Mouse (Mus musculus): ENCODE data around the gene Lyl1. TPM values are rescaled to one million over a fixed set of nuclear protein-coding genes. Genes with fewer than 3 reads are reported as not detected.
A peak's percentile ranks its signal among the peaks of the same experiment; 100 is the strongest.
"Not testable (repeated sequence)": the region's sequence is repeated elsewhere in the genome, so short reads cannot be mapped to it uniquely, and the experiment has no call there.

The Lyl1 gene
- polyA plus RNA-seq, 1 experiment from 2014 or later, result 4.3 TPM

DNA sequence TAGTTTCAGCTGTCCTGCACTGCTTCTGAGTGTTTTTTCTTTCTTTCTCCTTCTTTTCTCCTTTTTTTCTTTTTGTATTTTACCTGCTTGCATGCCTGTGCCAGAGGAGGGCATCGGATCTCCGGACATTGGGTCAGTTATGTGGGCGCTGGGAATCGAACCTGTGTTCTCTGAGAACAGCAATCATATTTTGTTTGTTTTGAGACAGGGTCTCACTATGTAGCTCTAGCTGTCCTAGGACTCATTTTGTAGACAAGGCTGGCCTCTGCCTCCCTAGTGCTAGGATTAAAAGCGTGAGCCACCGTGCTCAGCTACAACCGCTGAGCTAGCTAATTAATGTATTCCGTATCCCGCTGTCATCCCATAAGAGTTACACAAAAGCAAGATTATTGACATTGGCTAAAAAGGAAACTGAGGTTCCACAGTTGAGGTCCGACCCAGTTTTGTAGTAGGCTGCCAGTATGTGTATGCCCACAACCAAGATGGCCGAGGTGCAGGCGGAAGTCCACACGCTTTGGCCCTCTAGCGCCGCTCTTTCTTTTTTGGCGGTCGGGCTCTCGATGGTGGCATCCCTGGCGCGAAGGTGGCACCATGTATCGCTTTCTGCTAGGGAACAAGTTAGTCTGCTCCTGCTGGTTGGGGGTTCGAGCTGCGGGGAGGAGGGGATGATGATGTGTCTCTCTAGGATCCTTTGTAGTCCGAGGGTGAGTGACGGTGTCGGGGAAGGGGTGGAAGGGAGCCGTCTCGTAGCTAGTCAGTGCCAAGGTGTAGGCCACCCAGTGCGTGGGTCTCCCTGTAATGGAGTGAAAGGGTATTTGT, 36.5 kb upstream of the Lyl1 start:
- DNase-seq (ENCODE audit: low spot score) (peak; percentile 92), ATAC-seq (replicated peaks; ENCODE audit: low FRiP score, low TSS enrichment, low read depth) (no peak; the same call in 1 of the 2 replicates)
- peaks cover 13% of the 10 kb centered on the region; the same call in 1 of the 2 replicates for H3K36me3 ChIP-seq (ENCODE audit: control insufficient read depth, insufficient read depth, low read length)
- peak overlapping the region; percentile 77 for H3K4me2 ChIP-seq (ENCODE audit: low read length)
- no peaks in the 10 kb centered on the region for H3K27me3 ChIP-seq (replicated peaks; ENCODE audit: control insufficient read depth, insufficient read depth, low read length)
- peak overlapping the region; percentile 93 for H3K27ac ChIP-seq (ENCODE audit: low read depth)
- H3K9me3 ChIP-seq (ENCODE audit: control insufficient read depth, low read length), result no peaks in the 10 kb centered on the region
- peak overlapping the region; percentile 77 for H3K9ac ChIP-seq (ENCODE audit: low read length)
- 2% methylated on average over 29 of the region's 29 CpGs for WGBS
- H3K4me1 ChIP-seq (replicated peaks; ENCODE audit: control insufficient read depth, insufficient read depth, low read length), result peaks cover 19% of the 10 kb centered on the region
- peak overlapping the region; percentile 96 for H3K4me3 ChIP-seq (ENCODE audit: low read depth, low read length)

GRCm38 (mm10) chr8:84665385-84665893, 35.8 kb upstream of the Lyl1 start:
- no peak for DNase-seq (ENCODE audit: low spot score)
- H3K27ac ChIP-seq (ENCODE audit: low read depth), result peak overlapping the region; percentile 93
- peak overlapping the region; percentile 77 for H3K4me2 ChIP-seq (ENCODE audit: low read length)
- peak overlapping the region; percentile 77 for H3K9ac ChIP-seq (ENCODE audit: low read length)
- H3K9me3 ChIP-seq (ENCODE audit: control insufficient read depth, low read length), result no peaks in the 10 kb centered on the region
- H3K36me3 ChIP-seq (ENCODE audit: control insufficient read depth, insufficient read depth, low read length), result peaks cover 18% of the 10 kb centered on the region
- 2% methylated on average over 14 of the region's 14 CpGs for WGBS
- H3K4me1 ChIP-seq (replicated peaks; ENCODE audit: control insufficient read depth, insufficient read depth, low read length), result peaks cover 13% of the 10 kb centered on the region
- no peaks in the 10 kb centered on the region for H3K27me3 ChIP-seq (replicated peaks; ENCODE audit: control insufficient read depth, insufficient read depth, low read length)
- ATAC-seq (replicated peaks; ENCODE audit: low FRiP score, low TSS enrichment, low read depth), result no peak
- H3K4me3 ChIP-seq (ENCODE audit: low read depth, low read length), result peak overlapping the region; percentile 96

- Histone ChIP-seq H3K9me3 (ENCODE audit: control insufficient read depth, low read length) (no peaks in the 10 kb centered on the region), H3K4me1 (replicated peaks; ENCODE audit: control insufficient read depth, insufficient read depth, low read length) (peaks cover 8% of the 10 kb centered on the region; the same call in 1 of the 2 replicates), H3K36me3 (ENCODE audit: control insufficient read depth, insufficient read depth, low read length) (peaks cover 36% of the 10 kb centered on the region), H3K27ac (ENCODE audit: low read depth) (no peak overlapping the region), H3K27me3 (replicated peaks; ENCODE audit: control insufficient read depth, insufficient read depth, low read length) (no peaks in the 10 kb centered on the region), H3K4me3 (ENCODE audit: low read depth, low read length) (no peak overlapping the region), H3K4me2 (ENCODE audit: low read length) (no peak overlapping the region), H3K9ac (ENCODE audit: low read length) (no peak overlapping the region)
- no peak for DNase-seq (ENCODE audit: low spot score)
- 66% methylated on average over 1 of the region's 1 CpGs for WGBS
- no peak for ATAC-seq (replicated peaks; ENCODE audit: low FRiP score, low TSS enrichment, low read depth)
Measured at GRCm38 (mm10) chr8:84668081-84668480, 33.2 kb upstream of the Lyl1 start.

DNA sequence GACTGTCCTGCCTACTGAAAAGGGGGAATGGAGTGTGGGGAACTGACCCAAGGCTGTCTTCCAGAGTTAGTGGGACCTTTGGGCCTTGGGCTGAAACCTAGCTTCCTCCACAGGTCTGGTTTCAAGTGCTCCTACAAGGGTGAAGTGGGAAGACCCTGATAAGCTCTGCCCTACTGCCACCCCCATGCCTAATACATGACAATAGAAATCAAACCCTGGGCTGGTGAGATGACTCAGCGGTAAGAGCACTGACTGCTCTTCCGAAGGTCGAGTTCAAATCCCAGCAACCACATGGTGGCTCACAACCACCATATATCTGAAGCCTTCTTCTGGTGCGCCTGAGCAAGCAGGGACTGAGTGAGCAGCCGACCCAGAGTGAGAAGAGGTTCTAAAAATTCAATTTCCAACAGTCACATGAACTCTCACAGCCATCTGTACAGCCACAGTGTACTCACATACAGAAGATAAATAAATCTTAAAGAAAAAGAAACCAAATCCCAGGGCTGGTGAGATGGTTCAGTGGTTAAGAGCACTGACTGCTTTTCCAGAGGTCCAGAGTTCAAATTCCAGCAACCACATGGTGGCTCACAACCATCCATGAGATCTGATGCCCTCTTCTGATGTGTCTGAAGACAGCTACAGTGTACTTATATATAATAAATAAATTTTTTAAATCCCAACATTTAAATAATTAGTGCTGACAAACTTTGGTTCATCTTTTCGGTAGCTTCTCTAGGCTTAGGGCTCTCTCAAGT, 32.3 kb upstream of the Lyl1 start:
- H3K4me3 ChIP-seq (ENCODE audit: low read depth, low read length), result no peak overlapping the region
- no peak overlapping the region for H3K9ac ChIP-seq (ENCODE audit: low read length)
- peaks cover 44% of the 10 kb centered on the region for H3K36me3 ChIP-seq (ENCODE audit: control insufficient read depth, insufficient read depth, low read length)
- DNase-seq (ENCODE audit: low spot score) (no peak), ATAC-seq (replicated peaks; ENCODE audit: low FRiP score, low TSS enrichment, low read depth) (no peak)
- no peak overlapping the region for H3K4me2 ChIP-seq (ENCODE audit: low read length)
- no peaks in the 10 kb centered on the region for H3K9me3 ChIP-seq (ENCODE audit: control insufficient read depth, low read length)
- 81% methylated on average over 6 of the region's 6 CpGs for WGBS
- 0 out of 2 replicates have a peak, but pooled peaks cover 5% of the 10 kb centered on the region for H3K4me1 ChIP-seq (replicated peaks; ENCODE audit: control insufficient read depth, insufficient read depth, low read length)
- H3K27me3 ChIP-seq (replicated peaks; ENCODE audit: control insufficient read depth, insufficient read depth, low read length), result no peaks in the 10 kb centered on the region
- H3K27ac ChIP-seq (ENCODE audit: low read depth), result no peak overlapping the region

- DNase-seq (ENCODE audit: low spot score), result peak; percentile 58
Measured at GRCm38 (mm10) chr8:84670295-84671006, 30.8 kb upstream of the Lyl1 start.

GRCm38 (mm10) chr8:84677305-84677704, 24.0 kb upstream of the Lyl1 start:
- no peak for ATAC-seq (replicated peaks; ENCODE audit: low FRiP score, low TSS enrichment, low read depth)
- Histone ChIP-seq H3K4me3 (ENCODE audit: low read depth, low read length) (no peak overlapping the region), H3K4me1 (replicated peaks; ENCODE audit: control insufficient read depth, insufficient read depth, low read length) (no peaks in the 10 kb centered on the region), H3K9ac (ENCODE audit: low read length) (no peak overlapping the region), H3K4me2 (ENCODE audit: low read length) (no peak overlapping the region), H3K36me3 (ENCODE audit: control insufficient read depth, insufficient read depth, low read length) (peaks cover 57% of the 10 kb centered on the region), H3K27me3 (replicated peaks; ENCODE audit: control insufficient read depth, insufficient read depth, low read length) (no peaks in the 10 kb centered on the region), H3K27ac (ENCODE audit: low read depth) (no peak overlapping the region), H3K9me3 (ENCODE audit: control insufficient read depth, low read length) (no peaks in the 10 kb centered on the region)
- DNase-seq (ENCODE audit: low spot score), result no peak
- 97% methylated on average over 5 of the region's 5 CpGs for WGBS

More at GRCm38 (mm10) chr8:84670295-84671006, 30.8 kb upstream of the Lyl1 start:
- not testable (repeated sequence) for H3K4me2 ChIP-seq (ENCODE audit: low read length); H3K9ac ChIP-seq (ENCODE audit: low read length); ATAC-seq (replicated peaks; ENCODE audit: low FRiP score, low TSS enrichment, low read depth); H3K4me3 ChIP-seq (ENCODE audit: low read depth, low read length); H3K27me3 ChIP-seq (replicated peaks; ENCODE audit: control insufficient read depth, insufficient read depth, low read length); H3K27ac ChIP-seq (ENCODE audit: low read depth); H3K4me1 ChIP-seq (replicated peaks; ENCODE audit: control insufficient read depth, insufficient read depth, low read length); H3K9me3 ChIP-seq (ENCODE audit: control insufficient read depth, low read length)
- 78% methylated on average over 4 of the region's 5 CpGs for WGBS
- H3K36me3 ChIP-seq (ENCODE audit: control insufficient read depth, insufficient read depth, low read length), result peaks cover 58% of the 10 kb centered on the region

- no peaks in the 10 kb centered on the region for H3K27me3 ChIP-seq (replicated peaks; ENCODE audit: control insufficient read depth, insufficient read depth, low read length)
- H3K4me2 ChIP-seq (ENCODE audit: low read length), result no peak overlapping the region
- H3K9me3 ChIP-seq (ENCODE audit: control insufficient read depth, low read length), result no peaks in the 10 kb centered on the region
- H3K27ac ChIP-seq (ENCODE audit: low read depth), result no peak overlapping the region
- ATAC-seq (replicated peaks; ENCODE audit: low FRiP score, low TSS enrichment, low read depth) (no peak), DNase-seq (ENCODE audit: low spot score) (no peak)
- H3K4me1 ChIP-seq (replicated peaks; ENCODE audit: control insufficient read depth, insufficient read depth, low read length), result peaks cover 13% of the 10 kb centered on the region
- peaks cover 30% of the 10 kb centered on the region for H3K36me3 ChIP-seq (ENCODE audit: control insufficient read depth, insufficient read depth, low read length)
- H3K4me3 ChIP-seq (ENCODE audit: low read depth, low read length), result no peak overlapping the region
- H3K9ac ChIP-seq (ENCODE audit: low read length), result no peak overlapping the region
- WGBS, result 89% methylated on average over 2 of the region's 2 CpGs
Measured at GRCm38 (mm10) chr8:84681476-84681875, 19.8 kb upstream of the Lyl1 start.

GRCm38 (mm10) chr8:84682257-84682656, 19.0 kb upstream of the Lyl1 start:
- Histone ChIP-seq H3K4me1 (replicated peaks; ENCODE audit: control insufficient read depth, insufficient read depth, low read length) (peaks cover 14% of the 10 kb centered on the region), H3K27me3 (replicated peaks; ENCODE audit: control insufficient read depth, insufficient read depth, low read length) (no peaks in the 10 kb centered on the region), H3K9me3 (ENCODE audit: control insufficient read depth, low read length) (no peaks in the 10 kb centered on the region), H3K4me2 (ENCODE audit: low read length) (no peak overlapping the region), H3K4me3 (ENCODE audit: low read depth, low read length) (no peak overlapping the region), H3K9ac (ENCODE audit: low read length) (no peak overlapping the region), H3K27ac (ENCODE audit: low read depth) (no peak overlapping the region), H3K36me3 (ENCODE audit: control insufficient read depth, insufficient read depth, low read length) (peaks cover 29% of the 10 kb centered on the region)
- DNase-seq (ENCODE audit: low spot score) (no peak), ATAC-seq (replicated peaks; ENCODE audit: low FRiP score, low TSS enrichment, low read depth) (no peak)
- WGBS, result 80% methylated on average over 2 of the region's 2 CpGs
